Mouse (Mus musculus): ENCODE results near the gene Mpzl1.
"Not testable (repeated sequence)": the region's sequence is repeated elsewhere in the genome, so short reads cannot be mapped to it uniquely, and the experiment has no call there.

The Mpzl1 gene

DNA sequence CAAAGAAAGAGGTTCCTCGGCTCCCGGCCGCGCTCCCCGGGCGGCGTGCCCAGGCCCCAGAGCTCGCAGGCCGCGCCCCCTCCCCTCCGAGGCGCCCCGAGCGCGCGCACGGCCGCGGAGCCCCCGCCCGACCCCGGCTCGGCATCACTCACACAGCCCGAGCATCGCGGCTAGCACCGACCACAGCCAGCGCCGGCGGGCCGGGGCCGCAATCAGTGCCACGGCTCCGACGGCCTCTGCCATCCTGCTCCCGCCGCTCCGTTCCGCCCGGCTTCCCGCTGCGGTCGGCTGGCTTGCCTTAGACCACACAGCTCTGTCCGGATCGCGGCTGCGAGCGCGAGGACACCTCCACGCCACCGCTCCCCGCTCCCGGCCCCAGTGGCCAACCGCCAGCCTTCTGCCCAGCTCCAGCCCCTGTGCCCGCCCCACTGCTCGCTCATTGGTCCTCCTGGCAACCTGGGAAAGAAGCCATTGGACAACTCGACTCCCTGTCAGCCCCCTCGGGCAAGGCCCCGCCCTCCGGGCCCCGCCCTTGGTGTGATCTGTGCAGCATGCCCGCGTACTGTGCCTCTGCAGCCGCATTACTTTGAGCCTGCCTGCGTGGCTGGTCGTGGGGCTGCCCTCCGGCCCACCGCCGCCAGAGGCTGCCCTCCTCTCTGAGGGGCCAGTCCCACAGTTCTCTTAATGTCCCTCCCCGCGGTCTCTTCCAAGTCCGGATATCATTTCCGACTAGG, at the start of gene Mpzl1:
Gene Mpzl1, minus strand, starts transcription at position 388 of the 734 bp plus-strand sequence.
- peak; percentile 96 for DNase-seq (ENCODE audit: low read depth)

DNA sequence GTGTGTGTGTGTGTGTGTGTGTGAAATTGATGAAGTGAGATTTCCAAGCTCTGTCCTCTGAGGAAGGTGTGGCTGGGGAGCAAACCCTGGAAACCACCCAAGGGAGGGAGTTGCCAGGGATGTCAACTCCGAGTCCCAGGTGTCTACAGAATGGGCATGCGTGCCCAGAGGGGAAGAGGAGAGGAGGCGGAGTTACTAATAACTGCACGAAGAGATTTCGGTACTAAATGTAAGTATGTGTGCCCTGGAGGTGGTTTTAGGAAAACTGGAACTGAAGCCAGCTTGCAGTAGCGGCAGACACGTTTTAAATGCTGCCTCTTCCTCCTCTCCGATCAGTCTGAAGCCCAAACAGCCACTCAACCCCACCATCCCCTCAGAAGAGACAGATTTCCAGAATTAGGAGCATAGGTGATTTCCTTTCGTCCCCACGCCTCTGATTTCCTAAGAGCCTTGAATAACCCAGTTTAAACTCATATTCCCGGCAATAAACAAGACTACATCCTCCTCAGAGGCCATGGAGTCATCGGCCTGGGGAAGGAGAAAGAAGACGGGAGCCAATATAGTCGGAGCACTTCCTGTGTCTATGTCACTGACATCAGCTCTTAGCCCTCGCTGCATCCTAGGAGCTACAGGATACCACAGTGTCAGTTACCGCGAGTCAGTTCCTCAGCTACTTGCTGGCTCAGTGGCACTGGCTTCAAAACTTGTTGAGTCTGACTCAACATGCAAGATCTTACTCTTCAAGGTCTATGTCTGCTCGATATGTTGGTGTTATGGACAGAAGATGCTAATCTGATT, 47.9 kb upstream of the Mpzl1 start:
- no peak for DNase-seq (ENCODE audit: low read depth)

DNA sequence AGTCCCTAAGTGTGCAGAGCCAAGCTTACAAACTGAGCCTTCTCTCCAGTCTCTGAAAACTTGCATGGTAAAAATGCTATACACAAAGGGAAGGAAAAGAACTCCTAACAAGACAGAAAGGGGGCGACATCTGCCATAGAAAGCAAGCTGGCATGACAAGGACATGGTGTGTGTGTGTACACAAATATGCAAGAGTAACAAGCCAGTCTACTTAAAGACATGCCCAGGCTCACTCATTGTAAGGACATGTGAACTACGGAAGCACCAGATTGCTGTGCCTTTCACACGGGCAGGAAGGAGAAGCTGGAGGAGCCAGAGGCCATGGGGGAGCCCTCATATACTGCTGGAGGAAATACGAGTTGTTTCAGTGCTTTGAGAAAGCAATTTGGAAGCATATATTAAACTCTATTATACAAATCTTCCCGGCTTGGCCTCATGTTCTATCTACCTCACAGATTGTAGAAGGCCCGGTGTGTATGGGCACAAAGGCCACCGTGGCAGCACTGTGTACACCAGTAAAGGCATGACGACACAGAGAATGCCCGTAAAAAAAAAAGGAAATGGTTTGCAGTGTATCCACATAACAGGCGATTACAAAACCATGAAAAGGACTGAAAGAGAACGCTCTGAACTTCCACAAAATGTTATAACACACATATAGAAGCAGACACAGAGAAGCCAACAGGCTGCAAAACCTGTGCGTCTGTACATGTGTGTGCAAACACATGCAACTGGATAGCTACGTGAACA, 46.9 kb upstream of the Mpzl1 start:
- no peak for DNase-seq (ENCODE audit: low read depth)

DNA sequence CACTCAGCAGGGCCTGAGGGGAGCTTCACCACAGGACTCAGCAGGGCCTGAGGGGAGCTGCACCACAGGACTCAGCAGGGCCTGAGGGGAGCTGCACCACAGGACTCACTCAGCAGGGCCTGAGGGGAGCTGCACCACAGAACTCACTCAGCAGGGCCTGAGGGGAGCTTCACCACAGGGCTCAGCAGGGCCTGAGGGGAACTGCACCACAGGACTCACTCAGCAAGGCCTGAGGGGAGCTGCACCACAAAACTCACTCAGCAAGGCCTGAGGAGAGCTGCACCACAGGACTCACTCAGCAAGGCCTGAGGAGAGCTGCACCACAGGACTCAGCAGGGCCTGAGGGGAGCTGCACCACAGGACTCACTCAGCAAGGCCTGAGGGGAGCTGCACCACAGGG, 45.7 kb upstream of the Mpzl1 start:
- DNase-seq (ENCODE audit: low read depth) = not testable (repeated sequence)

GRCm38 (mm10) chr1:165679618-165679997, 45.3 kb upstream of the Mpzl1 start:
- no peak for DNase-seq (ENCODE audit: low read depth)

DNA sequence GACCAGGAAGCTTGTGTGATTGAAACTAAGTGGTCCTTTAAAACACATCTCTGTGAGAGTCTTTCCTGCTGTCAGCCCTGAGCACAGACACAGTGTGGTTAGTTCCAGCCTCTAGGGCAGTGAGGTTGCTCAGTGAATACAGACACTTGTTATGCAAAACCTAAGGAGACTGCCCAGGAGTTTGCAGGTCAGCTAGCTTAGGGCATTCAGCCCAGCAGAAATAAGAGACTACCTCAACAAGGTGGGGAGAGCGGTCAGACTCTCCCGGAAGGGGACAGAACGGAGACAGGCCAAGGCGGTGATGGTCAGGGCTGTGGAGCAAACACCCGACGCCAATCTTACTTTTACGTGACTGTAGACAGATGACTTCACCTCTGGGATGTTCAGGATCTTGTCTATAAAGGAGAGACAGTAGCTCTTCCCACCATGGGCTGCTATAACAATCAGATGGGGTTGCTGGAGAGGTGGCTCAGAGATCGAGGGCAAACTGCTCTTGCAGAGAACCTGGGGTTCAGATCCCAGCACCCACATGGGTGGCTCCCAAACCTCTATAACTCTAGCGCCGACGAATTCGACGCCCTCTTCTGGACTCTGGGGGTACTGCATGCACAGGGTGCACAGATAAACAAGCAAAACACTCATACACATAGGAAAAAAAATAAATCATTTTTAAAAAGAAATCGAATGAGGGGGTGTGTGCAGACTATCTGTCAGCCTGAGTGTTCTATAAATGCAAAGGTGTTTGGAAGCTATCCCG, 44.7 kb upstream of the Mpzl1 start:
- no peak for DNase-seq (ENCODE audit: low read depth)

GRCm38 (mm10) chr1:165677558-165677957, 43.2 kb upstream of the Mpzl1 start:
- DNase-seq (ENCODE audit: low read depth) = no peak

DNA sequence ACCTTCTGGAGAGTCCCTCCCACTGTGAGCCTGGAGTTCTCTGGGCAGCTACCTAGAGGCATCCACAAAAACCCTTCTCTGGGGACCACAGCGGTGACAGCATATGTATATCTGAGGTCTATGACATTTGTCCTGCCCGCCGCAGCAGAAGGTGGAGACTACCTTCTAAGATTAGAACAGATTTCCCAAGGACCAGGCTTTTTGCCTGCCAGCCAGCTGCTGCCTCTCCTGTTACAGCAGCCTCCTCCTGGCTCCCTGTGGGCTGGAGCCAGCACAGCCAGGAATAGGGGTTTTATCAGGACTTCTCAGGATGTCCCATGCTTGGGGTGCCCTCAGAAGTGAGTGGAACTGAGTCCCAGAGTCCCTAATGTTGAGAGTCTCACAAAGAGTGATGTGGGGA, 42.7 kb upstream of the Mpzl1 start:
- DNase-seq (ENCODE audit: low read depth) = no peak

GRCm38 (mm10) chr1:165675167-165675566, 40.8 kb upstream of the Mpzl1 start:
- DNase-seq (ENCODE audit: low read depth) = no peak

DNA sequence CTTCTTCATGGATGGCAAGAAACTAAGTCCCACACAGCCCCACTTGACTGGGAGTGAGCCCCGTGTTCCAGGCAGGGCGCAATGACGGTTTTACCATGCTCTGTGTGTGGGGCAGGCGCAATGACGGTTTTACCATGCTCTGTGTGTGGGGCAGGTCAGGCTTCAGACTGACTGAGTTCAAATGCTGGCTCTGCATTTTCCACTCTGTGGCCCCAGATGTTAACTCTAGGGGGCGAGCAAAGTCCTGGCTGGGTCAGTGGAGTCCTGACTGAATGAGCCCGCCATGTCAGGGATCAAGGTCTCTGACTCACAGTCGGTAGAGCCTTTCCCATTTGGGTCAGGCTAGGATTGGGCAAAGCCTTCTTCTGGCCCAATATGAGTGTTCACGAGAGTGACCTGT, 38.0 kb upstream of the Mpzl1 start:
- DNase-seq (ENCODE audit: low read depth) = no peak

- DNase-seq (ENCODE audit: low read depth) = no peak
Measured at GRCm38 (mm10) chr1:165670056-165670455, 35.7 kb upstream of the Mpzl1 start.

- DNase-seq (ENCODE audit: low read depth) = no peak
Measured at GRCm38 (mm10) chr1:165668904-165669303, 34.6 kb upstream of the Mpzl1 start.

DNA sequence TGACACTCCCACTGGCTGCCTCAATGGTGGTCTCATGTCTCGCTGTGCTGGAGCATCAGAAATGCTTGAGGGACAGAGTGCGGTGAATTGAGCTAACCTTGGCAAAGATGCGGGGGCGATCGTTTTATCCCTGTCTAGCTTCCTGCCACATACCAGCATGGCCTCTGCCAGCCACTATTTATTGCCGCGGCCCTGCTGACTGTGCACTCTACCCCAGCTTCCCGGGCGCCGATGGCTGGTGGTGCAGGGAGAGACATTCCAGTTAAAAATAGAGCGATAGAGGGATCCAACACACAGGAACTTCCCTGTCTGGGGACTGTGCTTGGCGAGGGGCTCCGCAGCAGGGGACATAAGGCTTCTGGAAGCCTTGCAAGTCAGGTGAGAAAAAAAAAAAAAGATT, 33.0 kb upstream of the Mpzl1 start:
- DNase-seq (ENCODE audit: low read depth) = no peak

GRCm38 (mm10) chr1:165666944-165667343, 32.6 kb upstream of the Mpzl1 start:
- no peak for DNase-seq (ENCODE audit: low read depth)

GRCm38 (mm10) chr1:165665758-165666157, 31.4 kb upstream of the Mpzl1 start:
- no peak for DNase-seq (ENCODE audit: low read depth)

DNA sequence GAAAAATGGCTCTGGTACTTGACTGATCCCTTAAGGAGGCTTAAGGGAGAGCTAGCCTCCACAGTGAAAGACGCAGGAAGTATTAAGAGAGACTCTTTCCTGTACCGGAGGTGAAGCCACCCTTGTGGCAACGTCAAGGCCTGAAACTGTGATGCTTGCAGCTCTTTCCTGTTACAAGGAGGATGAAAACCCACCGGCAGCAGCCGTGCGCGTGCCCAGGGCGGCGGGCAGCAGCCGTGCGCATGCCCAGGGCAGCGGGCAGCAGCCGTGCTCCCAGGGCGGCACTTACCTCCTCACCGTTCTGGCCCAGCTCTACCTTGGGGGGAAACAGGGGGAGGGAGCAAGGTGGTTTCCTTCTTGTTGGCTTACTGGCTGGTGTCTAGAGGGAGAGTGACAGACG, 28.9 kb upstream of the Mpzl1 start:
- no peak for DNase-seq (ENCODE audit: low read depth)

GRCm38 (mm10) chr1:165662426-165663192, 28.3 kb upstream of the Mpzl1 start:
- no peak for DNase-seq (ENCODE audit: low read depth)

GRCm38 (mm10) chr1:165661725-165662124, 27.4 kb upstream of the Mpzl1 start:
- no peak for DNase-seq (ENCODE audit: low read depth)

DNA sequence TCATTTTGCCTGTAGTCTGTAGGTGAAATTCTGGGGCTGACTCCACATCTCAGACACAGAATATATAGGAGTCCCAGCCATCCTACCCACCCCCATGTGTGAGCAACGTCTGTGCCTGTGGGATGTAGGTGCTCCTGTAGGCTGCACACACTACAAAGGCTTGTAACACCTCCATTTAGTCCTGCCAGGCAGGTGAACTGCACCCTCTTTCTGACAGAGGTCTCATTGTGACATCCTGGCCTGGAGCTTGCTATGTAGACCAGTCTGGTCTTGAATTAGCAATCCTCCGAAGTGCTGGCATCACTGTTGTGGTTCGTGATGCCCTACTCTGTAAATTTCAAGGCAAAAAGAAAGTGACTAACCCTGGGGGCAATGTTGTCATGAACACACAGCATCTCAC, 26.9 kb upstream of the Mpzl1 start:
- DNase-seq (ENCODE audit: low read depth) = no peak

- no peak for DNase-seq (ENCODE audit: low read depth)
Measured at GRCm38 (mm10) chr1:165660774-165661173, 26.4 kb upstream of the Mpzl1 start.

DNA sequence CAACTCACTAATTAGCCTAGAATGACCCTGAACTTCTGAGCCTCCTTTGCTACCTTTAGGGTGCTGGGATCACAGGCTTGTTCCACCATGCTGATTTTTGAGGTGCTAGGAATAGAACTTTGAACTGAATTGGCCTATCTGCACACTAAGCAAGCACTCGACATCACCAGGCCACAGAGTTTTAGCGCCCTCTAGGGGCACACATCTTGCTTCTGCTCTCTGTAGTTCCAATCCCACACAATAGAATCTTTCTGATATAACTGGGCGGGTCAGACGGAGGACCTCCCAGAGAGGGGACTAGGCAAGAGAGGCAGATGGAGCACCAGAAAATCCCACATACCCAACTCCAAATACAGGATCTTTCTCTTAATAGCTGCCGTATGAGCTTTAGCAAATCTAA, 24.3 kb upstream of the Mpzl1 start:
- DNase-seq (ENCODE audit: low read depth) = peak; percentile 70

Measured in c-Kit-positive CD71-negative TER-119-negative erythroid progenitor cells, embryonic 14.5 days (primary cell).